Mouse (Mus musculus) frontal cortex, postnatal 10 days (tissue): ENCODE results near the gene Tm4sf19.
A peak's percentile ranks its signal among the peaks of the same experiment; 100 is the strongest.

Source experiments
- DNase-seq, 2 experiments: peaks; one replicate each; pipeline ENCODE4 v3.0.0; 2022; ENCODE audit warnings: low spot score in 2 of 2, mixed read lengths in 1 of 2

Tm4sf19 gene

GRCm38 (mm10) chr16:32400267-32400666, at the start of gene Tm4sf19:
TSS of gene Tm4sf19 (plus strand) at chr16:32400506.
- DNase-seq: no peak

GRCm38 (mm10) chr16:32350776-32351175, 49.5 kb upstream of the Tm4sf19 start:
- no peak for DNase-seq

GRCm38 (mm10) chr16:32363530-32363929, 36.8 kb upstream of the Tm4sf19 start:
- DNase-seq: no peak

- DNase-seq: no peak
These were observed 29.0 kb upstream of the Tm4sf19 start for GRCm38 (mm10) chr16:32371351-32371750.

GRCm38 (mm10) chr16:32379575-32379974, 20.7 kb upstream of the Tm4sf19 start:
- no peak for DNase-seq

- DNase-seq: no peak
These were observed 17.4 kb upstream of the Tm4sf19 start for GRCm38 (mm10) chr16:32382901-32383300.

- DNase-seq: no peak
These were observed 15.4 kb upstream of the Tm4sf19 start for GRCm38 (mm10) chr16:32384885-32385284.

GRCm38 (mm10) chr16:32386826-32387225, 13.5 kb upstream of the Tm4sf19 start:
- no peak for DNase-seq

GRCm38 (mm10) chr16:32389049-32389448, 11.3 kb upstream of the Tm4sf19 start:
- DNase-seq: no peak

GRCm38 (mm10) chr16:32389841-32390240, 10.5 kb upstream of the Tm4sf19 start:
- no peak for DNase-seq

GRCm38 (mm10) chr16:32390882-32391281, 9.4 kb upstream of the Tm4sf19 start:
- no peak for DNase-seq

- no peak for DNase-seq
These were observed 4.4 kb upstream of the Tm4sf19 start for GRCm38 (mm10) chr16:32395679-32396540.

GRCm38 (mm10) chr16:32396541-32396835, 3.8 kb upstream of the Tm4sf19 start:
- DNase-seq: no peak

- no peak for DNase-seq
These were observed 2.1 kb upstream of the Tm4sf19 start for GRCm38 (mm10) chr16:32398206-32398605.

- no peak for DNase-seq
These were observed 1.1 kb downstream of the Tm4sf19 start for GRCm38 (mm10) chr16:32401335-32401965.

GRCm38 (mm10) chr16:32402818-32403217, 2.5 kb downstream of the Tm4sf19 start:
- no peak for DNase-seq

GRCm38 (mm10) chr16:32405716-32406115, 5.4 kb downstream of the Tm4sf19 start:
- no peak for DNase-seq

- no peak for DNase-seq
These were observed 6.4 kb downstream of the Tm4sf19 start for GRCm38 (mm10) chr16:32406671-32407070.

GRCm38 (mm10) chr16:32407730-32408129, 7.4 kb downstream of the Tm4sf19 start:
- no peak for DNase-seq

- DNase-seq: no peak
These were observed 17.2 kb downstream of the Tm4sf19 start for GRCm38 (mm10) chr16:32417457-32417856.

GRCm38 (mm10) chr16:32419517-32420483, 19.5 kb downstream of the Tm4sf19 start, which contains the start of gene Tctex1d2:
TSS of gene Tctex1d2 (plus strand) at chr16:32419702.
- DNase-seq: peak; percentile 92 to 94

- DNase-seq: no peak
These were observed 27.2 kb downstream of the Tm4sf19 start for GRCm38 (mm10) chr16:32427506-32427905.
